Mouse (Mus musculus) layer of hippocampus, adult 9-11 months (tissue): Measurements from ENCODE around the gene Trmu.

ENCODE experiments used
- DNase-seq: peaks from one replicate; pipeline ENCODE4 v3.0.0; 2022

Gene Trmu

GRCm38 (mm10) chr15:85897113-85897512, 18.0 kb downstream of the Trmu start:
- no peak for DNase-seq

DNA sequence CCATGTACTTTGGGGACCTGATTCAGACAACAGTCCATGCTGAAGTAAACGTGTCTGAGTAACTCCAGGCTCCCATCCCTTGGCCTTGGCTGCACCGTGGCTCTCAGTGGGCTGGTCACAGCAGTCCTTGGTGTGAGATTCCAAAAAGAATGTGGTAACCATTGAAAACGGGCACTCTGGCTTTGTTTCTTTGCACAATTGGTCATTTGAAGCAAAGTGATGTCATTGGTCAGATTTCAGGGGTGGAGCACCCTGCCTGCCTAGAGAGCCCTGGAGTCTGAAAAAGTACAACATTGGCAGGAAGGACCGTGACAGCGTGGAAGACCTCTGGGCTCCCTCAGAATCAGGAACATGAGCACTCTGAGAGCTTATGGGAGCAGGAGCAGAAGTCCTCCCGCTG, 20.3 kb downstream of the Trmu start:
- DNase-seq: no peak

- DNase-seq: no peak
Observed at GRCm38 (mm10) chr15:85900318-85900717, 21.2 kb downstream of the Trmu start.

DNA sequence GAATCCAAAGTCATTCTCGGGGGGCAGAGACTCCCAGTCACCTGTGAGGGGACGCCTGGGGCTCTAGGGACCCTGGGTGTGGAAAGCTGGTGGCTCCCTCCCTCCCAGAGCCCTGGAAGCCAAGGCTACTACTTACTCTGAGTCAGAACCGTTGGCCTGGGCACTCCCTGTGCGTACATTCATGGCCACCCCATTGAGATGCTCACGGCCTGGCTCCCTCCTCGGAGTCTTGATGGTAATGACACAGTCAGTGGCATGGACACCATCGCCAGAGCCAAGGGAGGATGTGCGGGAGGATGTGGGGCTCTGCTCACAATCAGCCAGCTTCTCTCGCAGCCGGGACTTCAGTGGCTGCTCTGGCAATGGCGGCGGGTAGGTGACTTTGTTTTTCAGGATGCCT, 21.7 kb downstream of the Trmu start:
- DNase-seq: no peak

DNA sequence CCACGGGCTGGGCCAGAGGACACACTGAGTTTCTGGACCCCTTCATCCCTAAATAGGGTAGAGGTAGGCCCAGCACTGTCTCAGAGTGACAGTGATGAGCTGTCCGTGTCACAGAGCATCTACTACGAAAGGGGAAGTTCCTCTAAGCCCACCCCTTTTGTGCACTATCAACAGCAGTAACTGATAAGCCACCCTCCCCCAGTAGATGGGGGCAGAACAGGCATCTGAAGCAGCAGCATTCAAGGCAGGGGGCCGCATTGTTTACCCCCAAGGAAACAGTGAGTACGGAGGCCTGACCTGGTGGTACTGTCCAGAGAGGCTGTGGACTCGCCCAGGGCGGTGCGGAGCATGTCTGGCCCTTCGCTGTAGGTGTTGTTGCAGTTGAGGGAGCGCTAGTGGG, 23.4 kb downstream of the Trmu start:
- DNase-seq: no peak

DNA sequence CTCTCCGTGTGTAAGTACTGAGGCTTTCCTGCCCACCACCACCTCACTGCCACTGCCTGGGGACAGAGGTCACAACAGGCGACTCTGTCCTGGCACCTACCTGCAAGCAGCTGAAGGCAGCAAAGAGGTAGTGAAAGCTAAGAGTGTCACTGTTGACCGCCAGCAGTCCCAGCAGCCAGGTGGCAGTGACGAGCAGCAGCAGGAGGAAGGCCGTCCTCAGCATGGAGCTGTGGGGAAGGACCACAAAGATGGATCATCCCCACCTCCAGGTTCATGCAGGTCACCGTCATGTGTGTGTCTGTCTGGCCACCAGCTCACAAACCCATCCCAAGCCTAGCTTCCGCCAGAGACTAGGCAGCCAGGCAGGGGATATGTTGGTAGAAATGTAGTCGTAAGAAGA, 24.7 kb downstream of the Trmu start:
- no peak for DNase-seq

DNA sequence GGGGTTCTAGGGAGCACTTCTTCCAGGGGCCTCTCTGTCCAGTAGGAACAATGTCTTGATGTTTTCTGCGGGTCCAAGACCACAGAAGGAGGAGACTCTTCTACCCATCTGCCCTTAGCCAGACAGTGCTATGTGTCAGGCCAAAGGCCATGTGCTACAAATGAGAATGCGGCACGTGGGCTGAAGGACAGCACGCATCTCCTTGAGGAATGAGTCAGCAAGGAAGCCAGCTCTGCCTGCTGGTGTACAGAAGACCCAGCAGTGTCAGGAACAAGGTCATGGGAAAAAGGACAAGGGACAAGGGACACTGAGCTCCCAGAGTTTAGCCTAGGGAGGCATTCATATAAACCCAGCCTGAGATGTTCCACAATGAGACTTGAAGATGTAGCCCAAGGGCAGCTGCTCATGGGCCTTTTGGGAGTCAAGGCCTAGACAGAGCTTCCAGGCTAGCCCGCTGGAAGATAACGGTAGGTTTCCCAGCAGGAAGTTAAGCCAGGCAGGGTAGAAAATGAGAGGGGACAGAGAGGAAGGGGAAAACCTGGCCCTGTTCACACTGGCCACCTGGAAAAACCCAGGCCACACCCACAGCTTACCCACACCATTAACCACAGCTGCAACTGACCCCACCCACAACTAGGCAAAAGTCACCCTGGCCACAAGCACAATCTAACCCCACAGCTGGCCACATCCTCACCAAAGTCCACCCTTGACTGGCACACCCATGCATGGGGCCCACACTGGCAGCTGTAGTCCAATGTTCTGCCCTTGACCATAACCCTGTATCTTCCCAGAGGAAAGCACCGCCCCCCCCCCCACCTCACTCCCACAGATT, 29.8 kb downstream of the Trmu start:
- DNase-seq: no peak

GRCm38 (mm10) chr15:85909492-85909829, 30.3 kb downstream of the Trmu start:
- no peak for DNase-seq

- no peak for DNase-seq
Observed at GRCm38 (mm10) chr15:85909931-85910330, 30.8 kb downstream of the Trmu start.

- DNase-seq: no peak
Observed at GRCm38 (mm10) chr15:85913605-85914004, 34.5 kb downstream of the Trmu start.

- no peak for DNase-seq
Observed at GRCm38 (mm10) chr15:85919191-85919891, 40.2 kb downstream of the Trmu start.

DNA sequence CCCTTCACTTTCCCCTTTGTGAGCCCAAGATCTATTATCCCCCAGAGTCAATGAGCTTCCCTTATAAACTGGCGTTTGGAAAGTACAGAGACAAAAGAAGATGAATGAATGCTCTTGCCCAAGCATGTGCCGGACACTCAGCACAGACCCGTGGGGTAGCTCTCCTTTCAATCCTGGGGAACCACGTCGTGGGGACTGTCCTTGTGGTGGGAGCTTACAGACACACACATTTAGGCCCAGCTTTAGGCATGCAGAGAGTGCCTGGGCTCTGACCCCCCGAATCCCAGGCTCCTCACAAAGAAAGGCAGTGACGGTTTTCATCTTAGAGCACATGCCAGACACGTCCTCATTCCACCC, 40.8 kb downstream of the Trmu start:
- no peak for DNase-seq

DNA sequence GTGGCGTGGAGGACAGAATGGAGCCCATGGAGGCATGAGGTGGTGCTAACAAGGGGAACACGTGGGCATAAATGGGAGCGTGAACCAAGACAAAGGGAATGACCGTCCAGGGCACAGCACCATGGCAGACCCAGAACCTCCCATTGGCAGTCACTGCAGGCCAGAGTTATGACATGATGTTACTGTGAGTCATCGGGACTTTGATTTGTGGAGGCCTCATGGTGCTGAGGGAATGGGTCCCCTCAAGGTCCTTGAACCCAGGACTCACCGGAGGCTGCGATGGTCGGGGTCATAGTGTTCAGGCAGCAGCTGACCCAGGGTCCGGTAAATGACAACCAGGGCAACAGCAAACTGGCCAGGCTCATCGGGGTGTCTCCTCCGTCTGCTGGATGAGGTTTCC, 42.7 kb downstream of the Trmu start:
- no peak for DNase-seq

DNA sequence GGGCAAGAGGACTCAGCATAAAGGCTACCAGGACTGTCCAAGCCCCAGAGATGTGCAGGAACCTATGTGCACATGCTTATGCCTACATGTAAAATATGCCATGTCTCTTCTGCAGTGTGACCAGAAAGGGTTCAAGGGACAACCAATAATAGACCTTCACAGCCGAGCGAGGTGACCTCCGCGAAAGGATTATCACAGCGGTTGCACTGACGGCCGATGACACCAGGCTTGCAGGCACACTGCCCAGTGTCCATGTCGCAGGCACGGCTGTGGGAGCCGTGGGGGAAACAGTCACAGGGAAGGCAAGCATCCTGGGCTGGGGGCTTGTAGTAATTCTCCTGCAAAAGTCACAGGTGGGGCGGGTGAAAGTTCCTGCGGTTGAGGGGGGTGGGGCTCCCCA, 49.0 kb downstream of the Trmu start:
- DNase-seq: no peak

DNA sequence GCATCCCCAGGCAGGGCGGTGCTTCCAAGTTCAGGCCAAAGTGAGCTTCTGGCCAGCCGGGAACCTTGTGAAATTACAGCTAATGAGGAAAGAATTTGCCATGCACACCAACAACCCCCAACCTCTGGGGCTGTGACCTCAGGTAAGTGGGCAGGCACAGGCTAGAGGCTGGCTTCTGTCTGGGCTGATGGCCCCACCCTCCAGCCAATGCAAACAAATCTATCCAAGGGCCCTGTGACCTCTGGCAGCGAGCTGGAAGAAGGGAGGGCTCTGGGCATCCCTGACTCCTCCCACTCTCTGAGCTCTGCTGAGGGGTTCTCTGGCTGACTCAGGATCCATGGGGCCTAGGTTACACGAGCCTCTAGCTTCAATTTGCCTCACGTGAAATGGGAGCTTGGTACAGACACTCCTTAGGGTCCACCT, 56.5 kb downstream of the Trmu start:
- no peak for DNase-seq
